Mouse (Mus musculus) right cerebral cortex, postnatal 25 days (tissue): ENCODE measurements around the gene Plcd1.
A peak's percentile ranks its signal among the peaks of the same experiment; 100 is the strongest.

Source experiments
- DNase-seq: peaks from one replicate; pipeline ENCODE4 v3.0.0; 2022

Gene Plcd1

DNA sequence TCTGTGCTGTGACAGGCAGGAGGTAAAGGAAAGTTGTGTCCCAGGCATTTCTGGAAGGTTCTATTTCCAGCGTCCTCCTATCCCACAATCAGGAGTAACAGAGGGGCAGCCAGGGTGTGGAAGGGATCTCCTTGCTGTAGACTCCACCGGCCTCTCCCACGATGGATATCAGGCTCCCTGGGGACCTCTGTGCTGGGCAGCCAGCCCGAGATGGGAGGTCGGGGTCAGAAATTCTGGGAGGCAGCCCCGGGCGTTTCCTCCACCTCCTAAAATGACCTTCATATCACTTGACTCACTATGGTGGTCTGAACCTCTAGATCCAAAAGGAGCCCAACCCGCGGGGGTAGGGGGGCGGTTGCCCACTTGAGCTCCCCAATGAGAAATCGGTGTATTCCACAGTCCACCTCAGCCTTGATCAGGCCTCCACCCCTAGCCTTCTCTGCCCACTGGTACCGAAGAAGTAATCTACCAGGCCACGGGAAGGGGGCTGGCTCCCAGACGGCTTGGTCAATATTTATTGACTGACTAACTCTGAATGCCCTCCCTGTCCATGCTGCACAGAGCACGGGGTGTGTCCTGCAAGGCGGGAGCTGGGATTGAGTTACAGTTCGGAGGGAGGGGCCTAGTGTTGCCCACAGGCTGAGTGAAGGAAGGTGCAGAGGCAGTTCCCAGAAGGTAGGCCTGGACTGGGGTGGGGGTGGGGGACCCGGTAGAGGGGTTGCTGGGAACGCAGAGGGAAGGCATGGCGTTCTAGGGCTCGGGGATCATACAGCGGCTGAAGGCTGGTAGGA is 41.0 kb downstream of the Plcd1 start, which contains the start of gene Vill:
TSS of gene Vill (plus strand) at position 625 of the 791 bp plus-strand sequence.
- DNase-seq: no peak

DNA sequence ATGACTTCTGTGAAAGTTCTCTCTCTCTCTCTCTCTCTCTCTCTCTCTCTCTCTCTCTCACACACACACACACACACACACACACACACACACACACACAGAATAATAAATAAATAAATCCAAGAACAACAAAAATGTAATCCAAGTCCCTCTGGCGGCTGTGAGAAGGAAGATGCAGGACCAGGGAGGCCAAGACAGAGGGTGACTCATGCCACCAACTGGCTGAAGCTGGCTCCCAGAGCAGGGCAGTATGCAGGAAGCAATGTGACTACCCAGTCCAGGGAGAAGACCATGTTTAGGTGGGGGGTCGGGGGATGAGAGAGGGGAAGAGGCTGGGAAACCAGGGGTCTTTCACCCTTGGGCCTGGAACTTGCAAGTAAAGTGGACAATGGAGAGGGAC is 42.1 kb downstream of the Plcd1 start:
- no peak for DNase-seq

GRCm38 (mm10) chr9:119048182-119048903 is 45.0 kb downstream of the Plcd1 start:
- no peak for DNase-seq

GRCm38 (mm10) chr9:119040101-119040775 is 53.1 kb downstream of the Plcd1 start:
- DNase-seq: no peak

GRCm38 (mm10) chr9:119038574-119038973 is 54.7 kb downstream of the Plcd1 start:
- no peak for DNase-seq

DNA sequence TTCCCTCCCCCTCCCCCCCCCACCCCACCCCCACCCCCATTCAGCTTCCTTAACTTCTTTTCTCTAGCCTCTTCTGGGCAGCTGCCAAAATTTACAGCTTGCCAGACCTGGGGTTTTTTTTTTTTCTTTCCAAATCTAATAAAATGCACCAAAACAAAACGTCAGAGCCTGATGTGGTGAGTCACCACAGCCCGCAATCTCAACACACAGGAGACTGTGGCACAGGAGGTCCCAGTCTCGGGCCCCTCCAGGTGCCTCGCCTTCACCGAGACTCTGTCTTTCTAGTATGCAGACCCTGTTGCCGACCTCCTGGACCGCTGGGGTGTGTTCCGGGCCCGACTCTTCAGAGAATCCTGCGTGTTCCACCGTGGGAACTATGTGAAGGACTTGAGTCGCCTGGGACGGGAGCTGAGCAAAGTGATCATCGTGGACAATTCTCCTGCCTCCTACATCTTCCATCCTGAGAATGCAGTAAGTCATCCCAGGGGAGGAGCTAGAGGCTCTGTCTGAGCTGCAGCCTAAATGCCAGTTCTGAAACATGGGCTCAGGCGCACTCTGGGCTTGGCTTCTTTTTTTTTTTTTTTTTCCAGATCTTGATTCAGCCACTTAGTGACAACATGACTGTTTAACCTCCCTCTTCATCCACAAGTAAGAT is 56.1 kb downstream of the Plcd1 start:
- DNase-seq: no peak

DNA sequence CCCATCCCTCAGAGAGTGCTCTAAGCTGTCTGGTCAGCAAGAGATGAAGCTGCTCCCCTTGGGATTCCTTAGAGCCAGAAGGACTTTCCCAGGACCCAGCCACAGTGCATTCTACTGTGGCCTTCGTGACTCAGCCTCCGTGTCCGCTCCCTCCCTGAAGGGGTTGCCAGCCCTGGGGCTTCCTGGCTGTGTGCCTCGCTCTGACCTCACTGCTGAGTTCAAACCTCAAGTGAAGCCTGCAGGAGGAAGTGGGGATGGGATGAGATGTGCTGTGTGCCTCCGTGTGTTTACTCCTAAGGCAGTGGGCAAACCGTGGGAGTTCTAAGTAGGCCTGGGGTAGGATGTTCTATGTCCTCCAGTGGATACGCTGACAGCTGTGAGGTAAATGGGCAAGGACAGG is 57.5 kb downstream of the Plcd1 start:
- no peak for DNase-seq

- no peak for DNase-seq
Observed at GRCm38 (mm10) chr9:119034676-119035665, 58.3 kb downstream of the Plcd1 start.

- DNase-seq: no peak
Observed at GRCm38 (mm10) chr9:119034069-119034468, 59.2 kb downstream of the Plcd1 start.

- DNase-seq: peak; percentile 60
Observed at GRCm38 (mm10) chr9:119033111-119033921, 60.0 kb downstream of the Plcd1 start.

DNA sequence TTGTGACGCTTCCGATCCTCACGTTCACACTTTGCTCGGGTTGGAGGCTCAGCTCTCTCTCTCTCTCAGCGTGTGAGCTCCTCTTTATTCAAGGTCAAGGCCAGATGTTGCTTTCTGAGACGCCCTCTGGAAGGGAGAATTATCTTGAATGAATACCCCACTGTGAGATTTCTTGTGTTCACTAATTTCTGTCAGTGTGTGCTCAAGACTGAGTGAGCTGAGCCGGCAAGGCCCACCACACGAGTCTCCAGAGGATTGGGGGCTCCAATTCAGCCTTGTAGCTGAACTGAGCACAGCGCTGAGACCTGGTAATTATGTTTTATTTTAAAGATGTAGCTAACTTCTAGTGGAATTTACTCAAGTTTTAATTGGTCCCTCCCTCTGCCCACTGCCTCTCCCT is 60.8 kb downstream of the Plcd1 start:
- no peak for DNase-seq

DNA sequence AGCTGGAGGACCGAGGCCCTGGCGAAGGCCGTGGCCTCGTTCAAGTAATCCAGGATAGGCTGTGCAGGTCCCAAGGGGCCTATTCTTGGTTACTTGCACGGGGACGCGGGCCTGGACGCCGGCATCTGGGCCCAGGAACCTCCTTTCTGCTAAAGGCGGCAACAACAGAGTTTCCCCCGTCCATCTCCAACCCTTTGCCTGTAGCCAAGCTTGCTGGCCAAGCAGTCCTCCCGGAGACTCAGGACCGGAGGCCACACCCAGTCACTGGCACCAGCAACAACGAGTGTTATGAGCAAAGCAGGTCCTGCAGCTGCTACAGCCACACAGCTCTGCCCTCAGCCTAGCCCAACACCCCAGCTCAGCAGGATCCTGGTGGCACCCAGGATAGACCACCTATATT is 61.5 kb downstream of the Plcd1 start:
- no peak for DNase-seq

GRCm38 (mm10) chr9:119031038-119031437 is 62.3 kb downstream of the Plcd1 start:
- no peak for DNase-seq

GRCm38 (mm10) chr9:119029568-119029967 is 63.7 kb downstream of the Plcd1 start:
- DNase-seq: no peak

DNA sequence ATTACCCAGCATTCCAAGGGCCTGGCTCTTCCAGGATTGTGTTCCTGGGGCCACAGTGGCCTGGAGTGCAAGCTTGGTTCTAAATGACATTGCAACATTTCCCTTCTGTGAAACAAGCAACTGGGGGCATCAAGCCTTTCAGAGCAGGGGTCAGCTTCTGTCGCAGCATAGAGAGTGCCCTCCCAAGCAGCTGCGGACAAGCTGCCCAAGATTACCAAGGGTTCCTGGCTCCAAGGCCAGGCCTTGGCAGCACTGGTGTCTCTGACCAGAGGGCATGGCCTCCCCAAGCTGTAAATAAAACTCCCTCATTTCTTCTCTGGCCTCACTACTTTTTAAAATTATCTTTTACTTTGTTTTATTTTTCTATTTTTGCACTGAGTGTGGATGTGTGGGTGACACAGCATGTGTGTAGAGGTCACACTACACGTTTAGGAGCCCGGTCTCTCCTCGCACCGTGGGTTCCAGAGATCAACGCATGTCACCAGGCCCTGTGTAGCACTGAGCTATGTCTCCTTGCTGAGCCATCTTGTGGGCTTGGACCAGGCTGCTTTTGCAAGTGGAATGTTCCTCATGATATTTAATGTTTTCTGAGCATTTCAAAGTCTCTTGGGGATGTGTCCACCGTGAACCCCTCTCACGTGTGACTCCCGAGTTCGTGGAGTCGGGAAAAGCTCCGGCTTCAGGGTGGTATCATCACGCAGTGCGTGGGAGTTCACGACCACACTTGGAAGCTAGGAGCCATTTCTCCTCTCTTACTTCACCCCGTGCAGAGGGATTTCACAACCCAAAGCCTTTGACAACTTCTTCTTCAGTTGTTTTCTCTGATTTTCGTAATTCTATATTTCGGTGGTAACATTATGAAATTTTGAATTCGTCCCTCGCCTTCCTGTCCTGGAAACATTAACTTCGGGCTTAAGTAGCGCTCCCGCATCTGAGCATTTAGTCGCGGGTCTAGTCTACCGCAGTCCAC is 64.8 kb downstream of the Plcd1 start:
- DNase-seq: no peak

- DNase-seq: no peak
Observed at GRCm38 (mm10) chr9:119027337-119027736, 66.0 kb downstream of the Plcd1 start.

DNA sequence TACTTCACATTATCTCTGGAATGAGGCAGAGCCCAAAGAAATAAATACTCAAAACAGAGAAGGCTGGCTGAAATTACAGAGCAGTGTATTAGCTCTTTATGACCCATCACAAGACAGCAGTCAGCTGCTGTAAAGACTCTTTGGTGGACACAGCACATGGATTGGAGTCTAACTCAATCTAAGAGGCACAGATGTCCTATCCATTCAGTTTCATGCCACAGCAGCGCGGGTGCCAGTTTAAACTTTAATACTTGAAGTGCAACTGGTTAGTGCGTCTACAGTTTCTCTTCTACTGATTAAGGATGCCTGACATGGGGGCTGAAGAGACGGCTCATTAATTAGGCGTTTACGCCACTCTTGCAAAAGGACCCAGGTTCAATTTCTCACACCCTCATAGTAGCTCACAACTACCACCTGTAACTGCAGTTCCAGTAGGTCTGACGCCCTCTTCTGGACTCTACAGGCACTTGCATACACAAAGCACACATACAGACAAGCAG is 67.4 kb downstream of the Plcd1 start:
- no peak for DNase-seq

GRCm38 (mm10) chr9:119025263-119025662 is 68.0 kb downstream of the Plcd1 start:
- no peak for DNase-seq

GRCm38 (mm10) chr9:119021731-119022130 is 71.6 kb downstream of the Plcd1 start:
- no peak for DNase-seq
